Mouse (Mus musculus): ENCODE measurements around the gene Lbr. TPM values are rescaled to one million over a fixed set of nuclear protein-coding genes. Genes with fewer than 3 reads are reported as not detected.

Gene Lbr
- polyA plus RNA-seq, 1 experiment: 52.2 TPM

DNA sequence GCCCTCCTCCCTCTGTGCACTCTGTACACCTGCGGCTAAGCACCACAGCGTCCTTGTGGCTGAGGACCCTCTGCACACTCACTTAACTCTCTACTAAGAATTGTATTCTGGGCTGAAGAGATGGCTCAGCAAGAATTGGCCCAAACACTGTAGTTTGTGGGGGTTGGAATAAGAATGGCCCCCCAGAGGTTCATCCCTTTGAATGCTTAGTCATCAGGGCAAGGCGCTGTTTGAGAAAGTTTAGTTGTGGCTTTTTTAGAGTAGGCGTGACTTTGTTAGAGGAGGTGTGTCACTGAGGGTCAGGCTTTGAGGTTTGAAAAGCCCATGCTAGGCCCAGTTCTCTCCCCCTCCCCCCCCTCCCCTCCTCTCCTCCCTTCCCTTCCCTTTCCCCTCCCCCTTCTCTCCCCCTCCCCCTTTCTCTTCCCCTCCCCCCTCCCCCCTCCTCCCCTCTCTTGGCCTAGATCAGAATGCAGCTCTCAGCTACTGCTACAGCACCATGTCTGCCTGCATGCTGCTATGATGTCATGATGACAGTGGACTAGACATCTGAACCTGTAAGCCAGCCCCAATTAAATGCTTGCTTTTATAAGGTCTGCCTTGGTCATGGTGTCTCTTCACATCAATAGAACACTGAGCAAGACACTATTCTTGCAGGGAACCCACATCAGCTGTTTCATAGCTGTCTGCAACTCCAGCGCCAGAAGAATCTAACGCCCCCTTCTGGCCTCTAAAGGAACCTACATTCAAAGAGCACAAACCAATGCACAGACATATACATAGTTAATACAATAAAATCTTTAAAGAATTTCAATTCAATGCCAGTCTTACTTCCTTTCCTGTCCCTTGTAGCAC, 23.8 kb upstream of the Lbr start:
- no peaks in the 10 kb centered on the region for H3K4me1 ChIP-seq (ENCODE audit: control insufficient read depth, insufficient read depth, low read length)
- TF ChIP-seq CTCF (IDR thresholded peaks at IDR 0.05; ENCODE audit: borderline replicate concordance, insufficient read depth, low read length) (no peak), POLR2A (IDR thresholded peaks at IDR 0.05; ENCODE audit: low read depth, low read length) (no peak)
- no peak overlapping the region for H3K27ac ChIP-seq (ENCODE audit: insufficient read depth, low read length)
- no peak overlapping the region for H3K4me3 ChIP-seq (ENCODE audit: insufficient read depth, low read length)

DNA sequence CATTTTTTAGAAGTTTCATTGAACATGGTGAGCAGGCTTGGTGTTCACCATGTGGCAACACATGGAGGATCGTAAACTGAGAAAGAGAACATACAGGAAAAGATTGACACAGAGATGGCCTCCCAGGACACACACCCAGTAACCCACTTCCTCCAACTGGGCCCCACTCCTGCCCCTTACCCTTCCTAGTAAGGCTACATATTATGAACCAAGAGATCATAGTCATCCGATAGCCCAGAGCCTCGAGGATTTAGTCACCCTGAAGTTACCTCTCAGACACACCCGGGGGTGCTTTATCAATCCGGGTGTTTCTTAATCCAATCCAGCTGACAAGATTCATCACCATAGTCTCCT, 23.0 kb upstream of the Lbr start:
- no peak for TF ChIP-seq CTCF (IDR thresholded peaks at IDR 0.05; ENCODE audit: borderline replicate concordance, insufficient read depth, low read length)
- no peak for TF ChIP-seq POLR2A (IDR thresholded peaks at IDR 0.05; ENCODE audit: low read depth, low read length)
- Histone ChIP-seq H3K27ac (ENCODE audit: insufficient read depth, low read length) (no peak overlapping the region), H3K4me3 (ENCODE audit: insufficient read depth, low read length) (no peak overlapping the region), H3K4me1 (ENCODE audit: control insufficient read depth, insufficient read depth, low read length) (no peaks in the 10 kb centered on the region)

DNA sequence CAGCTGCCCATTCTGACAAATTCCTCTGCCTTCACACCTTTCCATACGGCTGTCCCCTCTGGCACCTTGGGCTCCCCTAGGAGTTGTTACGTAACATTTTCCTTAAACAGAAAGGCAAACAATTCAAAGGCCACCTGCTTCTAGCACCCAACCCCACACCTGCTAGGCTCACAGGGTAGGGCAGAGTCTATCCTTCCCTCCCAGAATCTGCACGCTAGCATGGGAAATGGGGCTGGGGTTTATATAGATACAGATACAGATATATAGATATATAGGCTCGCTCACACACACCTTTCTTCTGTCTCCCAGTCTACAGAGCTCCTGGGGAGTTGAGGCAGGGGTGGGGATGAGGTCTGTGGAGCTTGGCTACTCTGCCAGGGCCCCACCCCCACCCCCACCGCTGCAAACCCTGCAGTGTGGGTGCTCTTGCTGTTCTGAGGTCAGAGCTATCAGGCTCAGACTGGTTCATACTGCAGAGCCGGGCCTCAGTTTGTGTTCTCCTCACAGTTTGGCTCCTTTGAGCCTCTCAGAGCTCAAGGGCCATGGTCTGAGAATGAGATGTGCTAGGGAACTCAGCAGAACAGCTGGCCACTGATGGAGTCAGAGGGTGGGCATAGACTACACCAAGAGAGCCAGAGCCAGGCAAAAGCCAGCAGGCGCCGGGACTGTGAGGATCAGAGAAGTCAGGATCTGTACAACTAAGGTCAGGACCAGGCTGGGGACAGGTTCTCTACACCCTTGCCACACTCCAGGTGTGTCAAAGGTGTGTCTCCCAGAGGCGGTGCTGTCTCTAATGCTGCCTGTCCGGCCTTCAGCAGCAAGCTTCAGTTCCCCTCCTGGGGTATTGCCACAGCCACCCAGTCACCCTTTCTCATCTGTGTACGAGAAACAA, 22.4 kb upstream of the Lbr start:
- TF ChIP-seq POLR2A (IDR thresholded peaks at IDR 0.05; ENCODE audit: low read depth, low read length) (no peak), CTCF (IDR thresholded peaks at IDR 0.05; ENCODE audit: borderline replicate concordance, insufficient read depth, low read length) (no peak)
- no peak overlapping the region for H3K27ac ChIP-seq (ENCODE audit: insufficient read depth, low read length)
- H3K4me3 ChIP-seq (ENCODE audit: insufficient read depth, low read length): no peak overlapping the region

DNA sequence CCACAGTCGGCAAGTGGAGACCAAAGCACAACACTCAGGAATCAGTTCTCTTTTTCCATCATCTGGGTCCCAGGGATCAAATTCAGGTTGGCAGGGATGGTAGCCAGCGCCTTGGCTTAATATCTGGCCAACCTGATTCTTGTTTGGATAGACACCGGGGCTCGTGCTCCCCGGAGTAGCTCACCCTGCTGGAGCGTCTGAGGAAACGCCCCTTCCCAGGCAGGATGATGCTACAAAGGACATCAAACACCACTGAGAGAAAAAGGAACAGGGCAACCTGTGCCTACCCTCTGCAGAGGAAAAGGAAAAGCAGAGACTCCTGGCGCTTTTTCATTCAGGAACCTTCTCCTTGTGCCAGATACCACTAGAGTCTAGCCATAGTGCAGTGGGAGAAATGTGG, 20.6 kb upstream of the Lbr start:
- no peak overlapping the region for H3K27ac ChIP-seq (ENCODE audit: insufficient read depth, low read length)
- no peak overlapping the region for H3K4me3 ChIP-seq (ENCODE audit: insufficient read depth, low read length)
- TF ChIP-seq POLR2A (IDR thresholded peaks at IDR 0.05; ENCODE audit: low read depth, low read length) (no peak), CTCF (IDR thresholded peaks at IDR 0.05; ENCODE audit: borderline replicate concordance, insufficient read depth, low read length) (no peak)
- no peaks in the 10 kb centered on the region for H3K4me1 ChIP-seq (ENCODE audit: control insufficient read depth, insufficient read depth, low read length)

More for the DNA sequence above, 22.4 kb upstream of the Lbr start:
- H3K4me1 ChIP-seq (ENCODE audit: control insufficient read depth, insufficient read depth, low read length): no peaks in the 10 kb centered on the region

GRCm38 (mm10) chr1:181862676-181863374, 20.0 kb upstream of the Lbr start:
- TF ChIP-seq POLR2A (IDR thresholded peaks at IDR 0.05; ENCODE audit: low read depth, low read length) (no peak), CTCF (IDR thresholded peaks at IDR 0.05; ENCODE audit: borderline replicate concordance, insufficient read depth, low read length) (no peak)
- Histone ChIP-seq H3K27ac (ENCODE audit: insufficient read depth, low read length) (no peak overlapping the region), H3K4me1 (ENCODE audit: control insufficient read depth, insufficient read depth, low read length) (no peaks in the 10 kb centered on the region), H3K4me3 (ENCODE audit: insufficient read depth, low read length) (no peak overlapping the region)

DNA sequence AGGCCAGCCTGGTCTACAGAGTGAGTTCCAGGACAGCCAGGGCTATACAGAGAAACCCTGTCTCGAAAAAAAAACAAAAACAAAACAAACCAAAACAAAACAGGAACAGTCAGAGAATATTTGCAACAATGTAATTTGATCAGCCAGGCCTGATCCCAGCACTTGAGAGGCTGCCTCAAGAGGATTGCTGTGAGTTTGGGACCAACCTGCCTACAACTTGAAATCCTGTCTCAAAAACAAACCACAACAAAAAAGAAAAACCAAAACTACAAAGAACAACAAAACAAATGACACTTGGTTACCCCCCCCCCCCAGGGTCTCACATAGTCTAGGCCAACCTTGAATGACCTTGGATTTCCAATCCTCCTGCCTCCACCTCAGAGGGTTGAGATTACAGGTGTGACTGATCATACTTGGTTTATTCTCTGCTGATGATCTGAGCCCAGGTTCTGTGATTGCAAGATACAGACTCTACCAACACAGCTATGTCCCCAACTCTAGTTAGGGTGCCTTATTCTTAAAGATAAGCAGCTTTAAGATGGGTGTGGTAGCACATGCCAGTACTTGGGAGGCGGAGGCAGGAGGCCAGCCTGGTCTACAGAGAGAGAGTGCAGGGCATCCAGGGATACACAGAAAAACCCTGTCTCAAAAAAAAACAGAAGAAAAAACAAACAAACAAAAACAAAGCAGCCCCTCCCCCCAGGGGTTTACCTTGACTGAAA, 18.5 kb upstream of the Lbr start:
- no peak for TF ChIP-seq CTCF (IDR thresholded peaks at IDR 0.05; ENCODE audit: borderline replicate concordance, insufficient read depth, low read length)
- no peak for TF ChIP-seq POLR2A (IDR thresholded peaks at IDR 0.05; ENCODE audit: low read depth, low read length)
- Histone ChIP-seq H3K4me3 (ENCODE audit: insufficient read depth, low read length) (no peak overlapping the region), H3K4me1 (ENCODE audit: control insufficient read depth, insufficient read depth, low read length) (no peaks in the 10 kb centered on the region), H3K27ac (ENCODE audit: insufficient read depth, low read length) (no peak overlapping the region)

DNA sequence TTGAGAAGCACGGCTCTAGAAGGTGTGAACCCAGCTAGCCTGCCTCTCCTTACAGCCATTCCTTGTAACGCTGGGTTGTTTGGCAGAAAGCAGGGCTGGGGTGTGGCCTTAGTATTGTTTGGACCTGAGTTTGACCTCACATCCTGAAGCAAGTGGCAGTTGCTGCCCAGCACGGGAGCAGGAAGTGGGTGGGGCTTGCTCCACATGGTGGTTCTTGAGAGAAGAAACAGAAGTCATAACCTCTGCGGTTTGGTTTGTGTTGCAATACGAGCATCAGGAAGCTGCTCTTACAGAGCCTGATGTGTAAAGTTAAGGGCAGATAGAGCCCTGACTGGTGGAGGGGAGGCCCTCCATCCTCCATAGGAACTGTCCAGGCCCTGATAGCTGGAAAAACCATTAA, 17.8 kb upstream of the Lbr start:
- H3K4me1 ChIP-seq (ENCODE audit: control insufficient read depth, insufficient read depth, low read length): no peaks in the 10 kb centered on the region
- H3K27ac ChIP-seq (ENCODE audit: insufficient read depth, low read length): no peak overlapping the region
- TF ChIP-seq CTCF (IDR thresholded peaks at IDR 0.05; ENCODE audit: borderline replicate concordance, insufficient read depth, low read length): no peak
- no peak for TF ChIP-seq POLR2A (IDR thresholded peaks at IDR 0.05; ENCODE audit: low read depth, low read length)
- H3K4me3 ChIP-seq (ENCODE audit: insufficient read depth, low read length): no peak overlapping the region

- TF ChIP-seq CTCF (IDR thresholded peaks at IDR 0.05; ENCODE audit: borderline replicate concordance, insufficient read depth, low read length) (no peak), POLR2A (IDR thresholded peaks at IDR 0.05; ENCODE audit: low read depth, low read length) (no peak)
- no peak overlapping the region for H3K4me3 ChIP-seq (ENCODE audit: insufficient read depth, low read length)
- no peak overlapping the region for H3K27ac ChIP-seq (ENCODE audit: insufficient read depth, low read length)
- H3K4me1 ChIP-seq (ENCODE audit: control insufficient read depth, insufficient read depth, low read length): no peaks in the 10 kb centered on the region
Observed at GRCm38 (mm10) chr1:181856329-181856728, 13.5 kb upstream of the Lbr start.

- Histone ChIP-seq H3K4me3 (ENCODE audit: insufficient read depth, low read length) (no peak overlapping the region), H3K4me1 (ENCODE audit: control insufficient read depth, insufficient read depth, low read length) (no peaks in the 10 kb centered on the region), H3K27ac (ENCODE audit: insufficient read depth, low read length) (no peak overlapping the region)
- TF ChIP-seq CTCF (IDR thresholded peaks at IDR 0.05; ENCODE audit: borderline replicate concordance, insufficient read depth, low read length): no peak
Observed at GRCm38 (mm10) chr1:181854829-181855228, 12.0 kb upstream of the Lbr start.

All from embryonic fibroblast, embryonic 13.5 days (primary cell).